Mouse (Mus musculus) stomach, postnatal 0 days (tissue): ENCODE measurements around the gene Aqp6.

Experiments used
- CTCF ChIP-seq: IDR thresholded peaks from 2 replicates; pipeline ENCODE4 v1.5.1; 2016; ENCODE audit warnings: antibody characterized with exemption, low read depth, mild to moderate bottlenecking, moderate library complexity
- EP300 ChIP-seq: optimal IDR thresholded peaks from 2 replicates; pipeline ENCODE3; 2016; ENCODE audit warnings: antibody characterized with exemption

- TF ChIP-seq CTCF = no peak
- TF ChIP-seq EP300 = no peak
Observed at GRCm38 (mm10) chr15:99644776-99645175, 43.6 kb downstream of the Aqp6 start.
